Mouse (Mus musculus): ENCODE data around the gene Cyb561d1. TPM values are rescaled to one million over a fixed set of nuclear protein-coding genes. Genes with fewer than 3 reads are reported as not detected.
"Not testable (repeated sequence)": the region's sequence is repeated elsewhere in the genome, so short reads cannot be mapped to it uniquely, and the experiment has no call there.

The Cyb561d1 gene
- 2.8 and 3.0 TPM in 2 replicates for polyA plus RNA-seq (2015; fragmentation: Nextera tagmentation; extraction: Ambion mirVana)

GRCm38 (mm10) chr3:108200329-108201323 lies at the start of gene Cyb561d1:
Gene Cyb561d1, minus strand, starts transcription at chr3:108201212.
- peak; percentile 85 for ATAC-seq (ENCODE audit: insufficient number of reproducible peaks, low FRiP score, low TSS enrichment, low read depth)
- H3K4me1 ChIP-seq, result peaks cover 32% of the 10 kb centered on the region

GRCm38 (mm10) chr3:108246857-108247256 lies 45.8 kb upstream of the Cyb561d1 start:
- H3K4me3 ChIP-seq (replicated peaks), result no peak overlapping the region
- no peaks in the 10 kb centered on the region for H3K36me3 ChIP-seq
- H3K4me1 ChIP-seq, result no peaks in the 10 kb centered on the region
- no peaks in the 10 kb centered on the region for H3K9me3 ChIP-seq (replicated peaks)
- H3K27me3 ChIP-seq, result no peaks in the 10 kb centered on the region
- no peak for ATAC-seq (ENCODE audit: insufficient number of reproducible peaks, low FRiP score, low TSS enrichment, low read depth)
- H3K4me2 ChIP-seq (replicated peaks), result no peak overlapping the region
- H3K9ac ChIP-seq, result no peak overlapping the region
- 84% methylated on average over 2 of the region's 2 CpGs for WGBS
- no peak overlapping the region for H3K27ac ChIP-seq (replicated peaks)

More at GRCm38 (mm10) chr3:108200329-108201323, at the start of gene Cyb561d1:
- WGBS, result 2% methylated on average over 44 of the region's 44 CpGs
- H3K27me3 ChIP-seq, result no peaks in the 10 kb centered on the region
- peaks cover 33% of the 10 kb centered on the region for H3K36me3 ChIP-seq
- H3K4me3 ChIP-seq (replicated peaks), result peak within 1 kb of the TSS; percentile 66
- no peaks in the 10 kb centered on the region for H3K9me3 ChIP-seq (replicated peaks)
- H3K4me2 ChIP-seq (replicated peaks), result peak within 1 kb of the TSS; percentile 76
- H3K9ac ChIP-seq, result peak within 1 kb of the TSS; percentile 23
- peak within 1 kb of the TSS; percentile 89 for H3K27ac ChIP-seq (replicated peaks)

GRCm38 (mm10) chr3:108241243-108241839 lies 40.3 kb upstream of the Cyb561d1 start:
- no peaks in the 10 kb centered on the region for H3K9me3 ChIP-seq (replicated peaks)
- H3K4me1 ChIP-seq, result no peaks in the 10 kb centered on the region
- H3K36me3 ChIP-seq, result no peaks in the 10 kb centered on the region
- no peak overlapping the region for H3K27ac ChIP-seq (replicated peaks)
- H3K27me3 ChIP-seq, result no peaks in the 10 kb centered on the region
- WGBS, result 91% methylated on average over 3 of the region's 3 CpGs
- no peak overlapping the region for H3K4me2 ChIP-seq (replicated peaks)
- no peak for ATAC-seq (ENCODE audit: insufficient number of reproducible peaks, low FRiP score, low TSS enrichment, low read depth)
- H3K9ac ChIP-seq, result no peak overlapping the region
- H3K4me3 ChIP-seq (replicated peaks), result no peak overlapping the region

- not testable (repeated sequence) for H3K4me3 ChIP-seq (replicated peaks); H3K9me3 ChIP-seq (replicated peaks); ATAC-seq (ENCODE audit: insufficient number of reproducible peaks, low FRiP score, low TSS enrichment, low read depth); H3K27ac ChIP-seq (replicated peaks); H3K4me2 ChIP-seq (replicated peaks); H3K9ac ChIP-seq; H3K4me1 ChIP-seq; H3K27me3 ChIP-seq; H3K36me3 ChIP-seq
- 86% methylated on average over 4 of the region's 4 CpGs for WGBS
Observed at GRCm38 (mm10) chr3:108237474-108238102, 36.6 kb upstream of the Cyb561d1 start.

- H3K9ac ChIP-seq, result no peak overlapping the region
- no peaks in the 10 kb centered on the region for H3K9me3 ChIP-seq (replicated peaks)
- peaks cover 8% of the 10 kb centered on the region; the same call in 1 of the 2 replicates for H3K4me1 ChIP-seq
- WGBS, result 82% methylated on average over 4 of the region's 4 CpGs
- no peak overlapping the region for H3K4me3 ChIP-seq (replicated peaks)
- no peak overlapping the region for H3K4me2 ChIP-seq (replicated peaks)
- peaks cover 7% of the 10 kb centered on the region for H3K27me3 ChIP-seq
- H3K27ac ChIP-seq (replicated peaks), result no peak overlapping the region
- no peaks in the 10 kb centered on the region for H3K36me3 ChIP-seq
- no peak for ATAC-seq (ENCODE audit: insufficient number of reproducible peaks, low FRiP score, low TSS enrichment, low read depth)
Observed at GRCm38 (mm10) chr3:108231646-108232045, 30.6 kb upstream of the Cyb561d1 start.

GRCm38 (mm10) chr3:108227521-108227920 lies 26.5 kb upstream of the Cyb561d1 start:
- Histone ChIP-seq H3K4me1 (peaks cover 18% of the 10 kb centered on the region), H3K27me3 (peaks cover 45% of the 10 kb centered on the region), H3K27ac (replicated peaks) (no peak overlapping the region), H3K9me3 (replicated peaks) (no peaks in the 10 kb centered on the region), H3K4me3 (replicated peaks) (no peak overlapping the region), H3K36me3 (no peaks in the 10 kb centered on the region), H3K9ac (no peak overlapping the region), H3K4me2 (replicated peaks) (peak overlapping the region; percentile 78; the same call in 1 of the 2 replicates)
- no peak for ATAC-seq (ENCODE audit: insufficient number of reproducible peaks, low FRiP score, low TSS enrichment, low read depth)
- 71% methylated on average over 2 of the region's 2 CpGs for WGBS

- Histone ChIP-seq H3K4me2 (replicated peaks) (peak within 1 kb of the TSS; percentile 78), H3K9ac (peak within 1 kb of the TSS; percentile 31; the same call in 1 of the 2 replicates), H3K27ac (replicated peaks) (no peak within 1 kb of the TSS; the same call in 1 of the 2 replicates), H3K4me3 (replicated peaks) (peak within 1 kb of the TSS; percentile 52), H3K36me3 (no peaks in the 10 kb centered on the region), H3K4me1 (peaks cover 18% of the 10 kb centered on the region), H3K9me3 (replicated peaks) (no peaks in the 10 kb centered on the region), H3K27me3 (peaks cover 45% of the 10 kb centered on the region)
- ATAC-seq (ENCODE audit: insufficient number of reproducible peaks, low FRiP score, low TSS enrichment, low read depth), result peak; percentile 54; the same call in 1 of the 2 replicates
- WGBS, result 4% methylated on average over 44 of the region's 44 CpGs
Observed at GRCm38 (mm10) chr3:108226558-108227350, 25.7 kb upstream of the Cyb561d1 start, which contains the start of gene Sypl2. Gene Sypl2, minus strand, starts transcription at chr3:108226648.

- WGBS, result 2% methylated on average over 63 of the region's 67 CpGs
- H3K4me3 ChIP-seq (replicated peaks), result peak overlapping the region; percentile 52
- no peak overlapping the region for H3K27ac ChIP-seq (replicated peaks)
- peaks cover 18% of the 10 kb centered on the region for H3K4me1 ChIP-seq
- peak overlapping the region; percentile 78 for H3K4me2 ChIP-seq (replicated peaks)
- H3K9me3 ChIP-seq (replicated peaks), result no peaks in the 10 kb centered on the region
- peak overlapping the region; percentile 31; the same call in 1 of the 2 replicates for H3K9ac ChIP-seq
- no peaks in the 10 kb centered on the region for H3K36me3 ChIP-seq
- H3K27me3 ChIP-seq, result peaks cover 45% of the 10 kb centered on the region
- peak; percentile 60; the same call in 1 of the 2 replicates for ATAC-seq (ENCODE audit: insufficient number of reproducible peaks, low FRiP score, low TSS enrichment, low read depth)
Observed at GRCm38 (mm10) chr3:108225711-108226557, 24.9 kb upstream of the Cyb561d1 start.

GRCm38 (mm10) chr3:108220661-108221060 lies 19.6 kb upstream of the Cyb561d1 start:
- Histone ChIP-seq H3K4me3 (replicated peaks) (no peak overlapping the region), H3K9me3 (replicated peaks) (no peaks in the 10 kb centered on the region), H3K27me3 (peaks cover 30% of the 10 kb centered on the region), H3K4me1 (peaks cover under 1% of the 10 kb centered on the region; the same call in 1 of the 2 replicates), H3K27ac (replicated peaks) (no peak overlapping the region), H3K4me2 (replicated peaks) (no peak overlapping the region), H3K36me3 (no peaks in the 10 kb centered on the region), H3K9ac (no peak overlapping the region)
- no peak for ATAC-seq (ENCODE audit: insufficient number of reproducible peaks, low FRiP score, low TSS enrichment, low read depth)
- WGBS, result 79% methylated on average over 3 of the region's 3 CpGs

- ATAC-seq (ENCODE audit: insufficient number of reproducible peaks, low FRiP score, low TSS enrichment, low read depth), result no peak
- Histone ChIP-seq H3K9ac (no peak overlapping the region), H3K4me1 (peaks cover 3% of the 10 kb centered on the region; the same call in 1 of the 2 replicates), H3K27ac (replicated peaks) (no peak overlapping the region), H3K27me3 (no peaks in the 10 kb centered on the region), H3K4me2 (replicated peaks) (no peak overlapping the region), H3K4me3 (replicated peaks) (no peak overlapping the region), H3K9me3 (replicated peaks) (no peaks in the 10 kb centered on the region), H3K36me3 (no peaks in the 10 kb centered on the region)
- 13% methylated on average over 5 of the region's 5 CpGs for WGBS
Observed at GRCm38 (mm10) chr3:108214734-108215133, 13.7 kb upstream of the Cyb561d1 start.

Data from embryonic facial prominence, embryonic 15.5 days (tissue).